Mouse (Mus musculus): ENCODE measurements around the gene Ocln. TPM values are rescaled to one million over a fixed set of nuclear protein-coding genes. Genes with fewer than 3 reads are reported as not detected.

Gene Ocln
- 0.05 TPM for polyA plus RNA-seq (2012; fragmentation: generic; extraction: Trizol)

- no peaks in the 10 kb centered on the region for H3K36me3 ChIP-seq (ENCODE audit: control insufficient read depth, insufficient read depth)
- H3K4me3 ChIP-seq, result peak within 1 kb of the TSS; percentile 20
- peak within 1 kb of the TSS; percentile 30 for H3ac ChIP-seq (ENCODE audit: control insufficient read depth, insufficient read length)
- TF ChIP-seq SRF (IDR thresholded peaks at IDR 0.05; ENCODE audit: control insufficient read depth, insufficient read length, low read depth), result no peak
- no peak for TF ChIP-seq POLR2A (IDR thresholded peaks at IDR 0.05; ENCODE audit: insufficient read length, low read depth)
- H3K79me2 ChIP-seq (ENCODE audit: control insufficient read depth, insufficient read depth), result no peaks in the 10 kb centered on the region
- H3K27me3 ChIP-seq (ENCODE audit: control insufficient read depth, insufficient read depth, insufficient read length), result peaks cover 23% of the 10 kb centered on the region
- H3K4me2 ChIP-seq (ENCODE audit: low read depth), result peak within 1 kb of the TSS; percentile 83
Measured at GRCm38 (mm10) chr13:100552369-100553041, at the start of gene Ocln. Ocln (minus strand) TSS chr13:100552718.

- no peak for TF ChIP-seq REST (IDR thresholded peaks at IDR 0.05; ENCODE audit: insufficient read depth, insufficient read length)
- no peak for TF ChIP-seq MYOD1 (IDR thresholded peaks at IDR 0.05; ENCODE audit: control insufficient read depth in 1 of 3, insufficient read length in 2 of 3, low read depth in 2 of 3)
- no peak for TF ChIP-seq MYOG (IDR thresholded peaks at IDR 0.05; ENCODE audit: control insufficient read depth in 1 of 3, insufficient read depth in 1 of 3, insufficient read length in 2 of 3, low read depth in 2 of 3)
- TF ChIP-seq TCF3 (IDR thresholded peaks at IDR 0.05; ENCODE audit: insufficient read length, low read depth), result no peak
- no peak for TF ChIP-seq POLR2A (IDR thresholded peaks at IDR 0.05; ENCODE audit: insufficient read length, low read depth)
- TF ChIP-seq E2F4 (IDR thresholded peaks at IDR 0.05; ENCODE audit: insufficient read depth), result no peak
- no peak for TF ChIP-seq TCF12 (IDR thresholded peaks at IDR 0.05; ENCODE audit: insufficient read depth, poor library complexity, severe bottlenecking)
- no peak for TF ChIP-seq MAX (IDR thresholded peaks at IDR 0.05; ENCODE audit: low read depth)
- TF ChIP-seq POLR2AphosphoS2 (IDR thresholded peaks at IDR 0.05; ENCODE audit: insufficient read length, low read depth), result no peak
- no peak for TF ChIP-seq CEBPB (IDR thresholded peaks at IDR 0.05; ENCODE audit: insufficient read depth, poor library complexity, severe bottlenecking)
- no peak for TF ChIP-seq SRF (IDR thresholded peaks at IDR 0.05; ENCODE audit: control insufficient read depth, insufficient read length, low read depth)
- TF ChIP-seq USF1 (IDR thresholded peaks at IDR 0.05; ENCODE audit: low read depth), result no peak
- Histone ChIP-seq H3K36me3 (ENCODE audit: control insufficient read depth, insufficient read depth) (no peaks in the 10 kb centered on the region), H3ac (ENCODE audit: control insufficient read depth, insufficient read length) (no peak overlapping the region), H3K4me3 (no peak overlapping the region), H3K27me3 (ENCODE audit: control insufficient read depth, insufficient read depth, insufficient read length) (no peaks in the 10 kb centered on the region), H3K79me2 (ENCODE audit: control insufficient read depth, insufficient read depth) (no peaks in the 10 kb centered on the region), H3K4me2 (ENCODE audit: low read depth) (no peak overlapping the region)
Measured at GRCm38 (mm10) chr13:100601034-100601433, 48.5 kb upstream of the Ocln start.

DNA sequence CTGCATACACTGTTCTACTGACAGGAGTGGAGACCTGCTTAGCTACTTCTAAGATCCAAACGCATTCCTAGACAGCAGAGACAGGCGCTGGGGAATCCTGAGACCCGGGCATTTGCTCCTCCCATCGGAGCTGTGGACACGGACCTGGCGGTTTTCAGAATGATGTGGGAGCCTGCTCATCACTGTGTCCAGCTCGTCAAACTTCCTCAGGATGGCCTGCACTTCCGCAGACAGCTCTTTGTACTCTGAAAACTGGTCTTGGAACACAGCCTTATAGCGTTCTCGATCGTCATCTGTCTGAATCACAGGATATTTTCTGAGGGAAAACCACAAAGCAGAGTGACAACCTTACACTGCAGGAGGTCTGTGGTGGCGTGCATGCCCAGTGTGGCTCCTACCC is 47.8 kb upstream of the Ocln start:
- H3K36me3 ChIP-seq (ENCODE audit: control insufficient read depth, insufficient read depth), result no peaks in the 10 kb centered on the region
- H3ac ChIP-seq (ENCODE audit: control insufficient read depth, insufficient read length), result no peak overlapping the region
- no peak overlapping the region for H3K4me2 ChIP-seq (ENCODE audit: low read depth)
- TF ChIP-seq CEBPB (IDR thresholded peaks at IDR 0.05; ENCODE audit: insufficient read depth, poor library complexity, severe bottlenecking) (no peak), MYOG (IDR thresholded peaks at IDR 0.05; ENCODE audit: control insufficient read depth in 1 of 3, insufficient read depth in 1 of 3, insufficient read length in 2 of 3, low read depth in 2 of 3) (no peak), POLR2AphosphoS2 (IDR thresholded peaks at IDR 0.05; ENCODE audit: insufficient read length, low read depth) (no peak), REST (IDR thresholded peaks at IDR 0.05; ENCODE audit: insufficient read depth, insufficient read length) (no peak), USF1 (IDR thresholded peaks at IDR 0.05; ENCODE audit: low read depth) (no peak), SRF (IDR thresholded peaks at IDR 0.05; ENCODE audit: control insufficient read depth, insufficient read length, low read depth) (no peak), TCF3 (IDR thresholded peaks at IDR 0.05; ENCODE audit: insufficient read length, low read depth) (no peak), MAX (IDR thresholded peaks at IDR 0.05; ENCODE audit: low read depth) (no peak), MYOD1 (IDR thresholded peaks at IDR 0.05; ENCODE audit: control insufficient read depth in 1 of 3, insufficient read length in 2 of 3, low read depth in 2 of 3) (no peak), TCF12 (IDR thresholded peaks at IDR 0.05; ENCODE audit: insufficient read depth, poor library complexity, severe bottlenecking) (no peak), E2F4 (IDR thresholded peaks at IDR 0.05; ENCODE audit: insufficient read depth) (no peak), POLR2A (IDR thresholded peaks at IDR 0.05; ENCODE audit: insufficient read length, low read depth) (no peak)
- H3K4me3 ChIP-seq, result no peak overlapping the region
- no peaks in the 10 kb centered on the region for H3K27me3 ChIP-seq (ENCODE audit: control insufficient read depth, insufficient read depth, insufficient read length)
- no peaks in the 10 kb centered on the region for H3K79me2 ChIP-seq (ENCODE audit: control insufficient read depth, insufficient read depth)

DNA sequence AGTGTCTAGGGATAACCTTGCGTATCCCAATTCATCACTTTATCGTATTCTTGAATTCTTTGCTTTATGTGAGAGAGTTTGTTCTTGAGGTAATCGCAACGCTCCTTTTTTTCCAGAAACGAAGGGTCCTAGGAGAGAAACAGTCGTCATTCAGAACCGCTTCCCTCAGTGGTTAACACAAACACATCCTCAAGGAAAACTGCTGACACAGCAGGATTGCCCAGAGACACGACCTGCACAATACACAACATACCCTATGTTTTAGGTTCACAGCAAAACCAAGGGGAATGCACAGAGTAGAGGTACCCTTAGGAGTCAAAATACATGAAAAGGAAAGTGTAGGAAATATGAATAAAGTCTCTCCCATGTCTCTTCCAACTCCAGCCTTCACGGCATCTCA is 44.8 kb upstream of the Ocln start:
- Histone ChIP-seq H3ac (ENCODE audit: control insufficient read depth, insufficient read length) (no peak overlapping the region), H3K36me3 (ENCODE audit: control insufficient read depth, insufficient read depth) (no peaks in the 10 kb centered on the region), H3K27me3 (ENCODE audit: control insufficient read depth, insufficient read depth, insufficient read length) (no peaks in the 10 kb centered on the region), H3K79me2 (ENCODE audit: control insufficient read depth, insufficient read depth) (no peaks in the 10 kb centered on the region), H3K4me3 (no peak overlapping the region), H3K4me2 (ENCODE audit: low read depth) (no peak overlapping the region)
- TF ChIP-seq CEBPB (IDR thresholded peaks at IDR 0.05; ENCODE audit: insufficient read depth, poor library complexity, severe bottlenecking) (no peak), REST (IDR thresholded peaks at IDR 0.05; ENCODE audit: insufficient read depth, insufficient read length) (no peak), E2F4 (IDR thresholded peaks at IDR 0.05; ENCODE audit: insufficient read depth) (no peak), TCF12 (IDR thresholded peaks at IDR 0.05; ENCODE audit: insufficient read depth, poor library complexity, severe bottlenecking) (no peak)

DNA sequence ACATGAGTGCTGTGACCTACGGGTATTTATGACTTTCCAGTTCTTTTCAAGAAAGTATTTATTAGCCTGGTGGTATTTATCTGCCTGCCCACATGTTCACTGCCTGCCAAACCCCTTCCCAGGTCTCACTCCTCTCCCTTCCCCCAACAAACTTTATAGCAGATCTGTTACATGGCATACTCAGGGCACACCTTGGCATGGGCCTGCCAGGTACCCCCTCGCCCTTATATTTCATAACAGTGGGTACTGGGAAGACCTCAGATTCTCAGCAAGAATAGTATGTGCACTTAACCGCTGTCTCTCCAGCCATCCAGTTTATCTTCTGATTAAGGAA is 43.0 kb upstream of the Ocln start:
- TF ChIP-seq REST (IDR thresholded peaks at IDR 0.05; ENCODE audit: insufficient read depth, insufficient read length) (no peak), MAX (IDR thresholded peaks at IDR 0.05; ENCODE audit: low read depth) (no peak), POLR2A (IDR thresholded peaks at IDR 0.05; ENCODE audit: insufficient read length, low read depth) (no peak), POLR2AphosphoS2 (IDR thresholded peaks at IDR 0.05; ENCODE audit: insufficient read length, low read depth) (no peak), TCF12 (IDR thresholded peaks at IDR 0.05; ENCODE audit: insufficient read depth, poor library complexity, severe bottlenecking) (no peak), TCF3 (IDR thresholded peaks at IDR 0.05; ENCODE audit: insufficient read length, low read depth) (no peak), SRF (IDR thresholded peaks at IDR 0.05; ENCODE audit: control insufficient read depth, insufficient read length, low read depth) (no peak), MYOG (IDR thresholded peaks at IDR 0.05; ENCODE audit: control insufficient read depth in 1 of 3, insufficient read depth in 1 of 3, insufficient read length in 2 of 3, low read depth in 2 of 3) (no peak), USF1 (IDR thresholded peaks at IDR 0.05; ENCODE audit: low read depth) (no peak), CEBPB (IDR thresholded peaks at IDR 0.05; ENCODE audit: insufficient read depth, poor library complexity, severe bottlenecking) (no peak), MYOD1 (IDR thresholded peaks at IDR 0.05; ENCODE audit: control insufficient read depth in 1 of 3, insufficient read length in 2 of 3, low read depth in 2 of 3) (no peak), E2F4 (IDR thresholded peaks at IDR 0.05; ENCODE audit: insufficient read depth) (no peak)
- Histone ChIP-seq H3K36me3 (ENCODE audit: control insufficient read depth, insufficient read depth) (no peaks in the 10 kb centered on the region), H3K79me2 (ENCODE audit: control insufficient read depth, insufficient read depth) (no peaks in the 10 kb centered on the region), H3K4me2 (ENCODE audit: low read depth) (no peak overlapping the region), H3ac (ENCODE audit: control insufficient read depth, insufficient read length) (no peak overlapping the region), H3K4me3 (no peak overlapping the region), H3K27me3 (ENCODE audit: control insufficient read depth, insufficient read depth, insufficient read length) (no peaks in the 10 kb centered on the region)

Data from myocyte (in vitro differentiated cells).